Mouse (Mus musculus): ENCODE results near the gene Ugt1a9.
"Not testable (repeated sequence)": the region's sequence is repeated elsewhere in the genome, so short reads cannot be mapped to it uniquely, and the experiment has no call there.

Ugt1a9 gene

DNA sequence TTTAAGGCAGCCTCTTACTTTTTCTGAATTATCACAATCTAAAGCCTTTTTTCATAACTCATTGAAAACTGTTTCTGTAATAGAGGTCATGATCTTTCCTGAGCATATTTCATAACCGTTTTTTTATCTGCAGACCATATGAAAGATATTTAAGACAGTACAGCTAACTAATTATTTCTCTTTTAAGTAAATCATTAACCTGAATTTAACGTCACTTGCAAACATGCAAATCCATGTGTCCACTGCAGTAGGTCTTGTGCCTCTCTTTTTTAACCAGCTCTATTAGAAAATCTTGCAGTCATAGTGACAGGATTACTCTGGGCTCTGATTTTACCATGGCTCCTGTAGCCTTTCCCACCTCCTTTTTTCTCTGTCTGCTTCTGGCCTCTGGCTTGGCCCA is at the start of gene Ugt1a9:
TSS of gene Ugt1a9 (plus strand) at position 306 of the 400 bp plus-strand sequence.
- DNase-seq (ENCODE audit: low spot score) = no peak

GRCm38 (mm10) chr1:88025244-88025643 is 45.4 kb upstream of the Ugt1a9 start:
- DNase-seq (ENCODE audit: low spot score) = not testable (repeated sequence)

- DNase-seq (ENCODE audit: low spot score) = not testable (repeated sequence)
Observed at GRCm38 (mm10) chr1:88043044-88043443, 27.6 kb upstream of the Ugt1a9 start.

GRCm38 (mm10) chr1:88044832-88045437 is 25.7 kb upstream of the Ugt1a9 start:
- not testable (repeated sequence) for DNase-seq (ENCODE audit: low spot score)

GRCm38 (mm10) chr1:88047408-88047807 is 23.2 kb upstream of the Ugt1a9 start:
- not testable (repeated sequence) for DNase-seq (ENCODE audit: low spot score)

DNA sequence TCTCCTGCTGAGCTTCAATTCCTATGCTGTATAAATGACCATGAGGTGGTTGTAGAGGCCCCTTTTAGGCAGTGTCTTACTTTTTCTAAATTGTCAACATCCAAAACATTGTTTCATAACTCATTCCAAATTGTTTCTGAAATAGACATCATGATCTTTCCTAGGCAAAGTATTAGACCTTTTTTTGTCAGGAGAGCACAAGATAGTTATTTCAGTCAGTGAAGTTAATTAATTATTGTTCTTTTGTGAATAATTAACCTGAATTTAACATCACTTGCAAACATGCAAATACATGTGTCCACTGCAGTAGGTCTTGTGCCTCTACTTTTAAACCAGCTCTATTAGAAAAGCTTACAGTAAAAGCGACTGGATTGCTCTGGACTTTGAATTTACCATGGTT is 15.5 kb upstream of the Ugt1a9 start, which contains the start of gene Ugt1a10:
TSS of gene Ugt1a10 (plus strand) at position 301 of the 400 bp plus-strand sequence.
- DNase-seq (ENCODE audit: low spot score) = no peak

GRCm38 (mm10) chr1:88066472-88067102 is 4.0 kb upstream of the Ugt1a9 start:
- DNase-seq (ENCODE audit: low spot score) = not testable (repeated sequence)

GRCm38 (mm10) chr1:88070902-88071301 is 302 bp downstream of the Ugt1a9 start:
- no peak for DNase-seq (ENCODE audit: low spot score)

GRCm38 (mm10) chr1:88074471-88074870 is 3.9 kb downstream of the Ugt1a9 start:
- DNase-seq (ENCODE audit: low spot score) = no peak

DNA sequence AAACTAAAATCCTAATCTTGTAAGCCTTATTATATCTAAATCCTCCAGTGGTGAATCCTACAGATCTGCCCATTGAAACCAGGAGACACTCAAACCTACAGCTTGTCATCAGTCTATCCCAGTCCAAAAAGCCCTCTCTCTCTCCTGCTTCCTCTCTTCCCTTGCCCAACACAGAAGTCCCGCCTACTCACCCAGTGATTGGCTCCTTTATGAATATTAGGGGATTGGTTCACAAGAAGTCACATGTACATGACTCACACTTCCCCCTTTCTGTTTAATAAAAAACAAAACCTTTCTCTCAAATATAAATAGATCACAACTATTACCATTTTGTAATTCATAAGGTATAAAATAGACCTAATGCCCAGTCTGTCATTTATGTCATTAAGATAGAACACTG is 6.5 kb downstream of the Ugt1a9 start:
- no peak for DNase-seq (ENCODE audit: low spot score)

DNA sequence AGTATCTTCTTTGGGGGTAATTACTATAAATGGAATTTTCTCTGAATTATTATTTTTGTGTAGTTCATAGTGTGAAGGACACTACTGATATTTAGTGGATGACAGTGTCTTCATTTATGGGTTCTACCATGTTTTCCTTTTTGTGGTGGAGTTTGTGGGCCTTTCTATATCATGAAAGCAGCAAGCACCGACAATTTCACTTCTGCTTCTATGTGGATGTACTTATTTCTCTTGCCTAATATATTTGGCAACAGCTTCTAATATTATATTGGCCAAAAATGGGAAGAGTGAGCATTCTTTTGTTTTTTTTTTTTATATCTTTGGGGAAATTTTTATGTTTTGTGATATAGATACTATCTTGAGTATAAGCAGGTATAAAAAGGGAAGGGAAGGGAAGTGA is 11.1 kb downstream of the Ugt1a9 start:
- no peak for DNase-seq (ENCODE audit: low spot score)

DNA sequence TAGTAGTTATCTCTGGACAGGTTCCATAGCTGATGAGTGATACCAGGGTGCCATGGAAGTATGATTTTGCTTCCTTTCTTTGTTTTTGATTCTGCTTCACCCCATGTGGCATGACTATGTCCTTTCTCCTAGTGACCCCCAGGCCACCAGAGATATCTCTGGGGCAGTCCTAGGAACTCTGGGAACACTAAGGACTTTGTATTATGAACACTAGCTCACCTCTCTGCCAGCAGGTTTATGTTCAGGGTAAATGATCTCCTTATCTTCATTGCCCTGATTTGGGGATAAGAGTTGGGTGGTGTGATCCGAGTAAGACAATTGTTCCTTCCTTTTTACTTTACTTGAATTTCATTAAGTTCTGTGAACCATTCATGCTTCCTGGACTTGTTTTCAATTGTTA is 15.5 kb downstream of the Ugt1a9 start:
- DNase-seq (ENCODE audit: low spot score) = no peak

DNA sequence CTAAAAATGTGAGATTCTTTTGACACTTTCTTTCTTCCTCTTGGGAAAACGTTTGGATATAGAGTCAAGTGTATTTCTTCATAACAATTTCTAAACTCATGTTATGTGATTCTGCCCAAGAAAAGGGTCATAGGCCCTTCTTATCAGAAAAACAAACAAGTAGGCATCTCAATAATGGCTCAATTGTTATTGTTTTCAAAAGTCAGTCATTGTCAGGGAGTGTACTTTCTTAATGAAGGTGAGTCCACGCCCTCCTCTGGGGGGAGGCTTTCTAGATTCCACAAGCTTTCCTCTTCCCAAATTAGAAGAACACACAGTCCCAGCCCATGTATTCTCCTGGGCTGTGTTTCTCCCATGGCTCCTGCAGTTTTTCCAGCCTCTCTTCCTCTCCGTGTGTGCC is 16.9 kb downstream of the Ugt1a9 start, which contains the start of gene Ugt1a8:
TSS of gene Ugt1a8 (plus strand) at position 301 of the 400 bp plus-strand sequence.
- DNase-seq (ENCODE audit: low spot score) = no peak

GRCm38 (mm10) chr1:88092341-88092740 is 21.7 kb downstream of the Ugt1a9 start:
- DNase-seq (ENCODE audit: low spot score) = no peak

DNA sequence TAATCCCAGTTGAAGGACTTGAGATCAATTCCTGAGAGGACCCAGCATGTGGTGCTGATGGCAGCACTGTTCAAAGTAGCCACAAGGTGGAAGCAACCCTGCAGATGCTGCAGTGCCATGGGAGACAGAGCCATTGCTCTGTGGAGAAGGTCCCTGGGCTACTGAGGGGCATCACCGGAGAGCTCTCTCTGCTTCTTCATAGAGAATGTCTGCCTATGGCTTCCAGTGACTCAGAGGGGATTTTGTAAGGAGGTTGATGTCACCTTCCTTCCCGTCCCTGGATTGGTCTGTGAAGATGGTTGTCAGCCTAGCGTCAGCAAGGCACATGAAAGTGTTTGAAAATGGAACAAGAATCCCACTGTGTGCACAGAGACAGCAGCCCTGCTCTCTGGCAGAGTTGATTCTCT is 23.7 kb downstream of the Ugt1a9 start:
- DNase-seq (ENCODE audit: low spot score) = not testable (repeated sequence)

DNA sequence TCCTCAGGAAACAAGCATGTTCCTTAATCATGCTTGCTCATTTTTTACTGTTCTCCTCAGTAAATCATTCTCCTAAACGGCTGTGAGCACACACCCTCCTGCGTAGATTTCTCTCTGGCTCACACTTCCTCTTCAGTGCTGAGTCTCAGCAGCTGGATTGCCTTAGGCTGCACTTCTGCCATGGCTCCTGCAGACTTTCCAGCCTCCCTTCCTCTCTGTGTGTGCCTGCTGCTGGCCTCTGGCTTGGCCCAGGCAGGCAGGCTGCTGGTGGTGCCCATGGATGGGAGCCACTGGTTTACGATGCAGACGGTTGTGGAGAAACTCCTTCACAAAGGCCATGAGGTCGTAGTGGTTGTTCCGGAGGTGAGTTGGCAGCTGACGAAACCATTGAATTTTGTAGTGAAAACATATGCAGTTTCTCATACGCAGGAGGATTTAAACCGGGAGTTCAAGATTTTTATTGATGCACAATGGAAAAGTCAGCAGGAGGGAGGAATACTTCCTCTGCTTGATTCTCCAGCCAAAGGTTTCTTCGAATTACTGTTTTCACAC is 24.4 kb downstream of the Ugt1a9 start, which contains the start of gene Ugt1a7c:
TSS of gene Ugt1a7c (plus strand) at position 122 of the 552 bp plus-strand sequence.
- no peak for DNase-seq (ENCODE audit: low spot score)

DNA sequence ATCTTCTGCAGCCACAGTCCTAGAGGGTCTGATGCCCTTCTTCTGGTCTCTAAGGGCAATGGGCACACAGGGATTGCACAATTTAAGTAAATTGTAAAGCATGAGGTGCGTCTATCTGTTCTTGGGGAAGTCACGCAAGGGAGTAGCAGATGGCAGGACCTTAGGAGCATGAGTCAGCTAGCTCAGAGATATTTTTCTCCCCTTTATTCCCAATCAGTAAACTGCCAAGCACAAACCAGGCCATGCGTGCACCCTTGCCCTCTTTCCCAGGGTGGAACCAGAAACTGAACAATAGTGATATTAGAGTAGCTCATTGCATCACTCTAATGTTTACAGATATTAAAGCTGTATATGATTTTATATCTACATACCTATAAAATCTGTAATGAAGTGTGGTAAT is 27.9 kb downstream of the Ugt1a9 start:
- not testable (repeated sequence) for DNase-seq (ENCODE audit: low spot score)

GRCm38 (mm10) chr1:88099691-88100090 is 29.1 kb downstream of the Ugt1a9 start:
- not testable (repeated sequence) for DNase-seq (ENCODE audit: low spot score)

- not testable (repeated sequence) for DNase-seq (ENCODE audit: low spot score)
Observed at GRCm38 (mm10) chr1:88103019-88103418, 32.4 kb downstream of the Ugt1a9 start, which contains the start of gene Ugt1a6b. TSS of gene Ugt1a6b (plus strand) at chr1:88103252.

DNA sequence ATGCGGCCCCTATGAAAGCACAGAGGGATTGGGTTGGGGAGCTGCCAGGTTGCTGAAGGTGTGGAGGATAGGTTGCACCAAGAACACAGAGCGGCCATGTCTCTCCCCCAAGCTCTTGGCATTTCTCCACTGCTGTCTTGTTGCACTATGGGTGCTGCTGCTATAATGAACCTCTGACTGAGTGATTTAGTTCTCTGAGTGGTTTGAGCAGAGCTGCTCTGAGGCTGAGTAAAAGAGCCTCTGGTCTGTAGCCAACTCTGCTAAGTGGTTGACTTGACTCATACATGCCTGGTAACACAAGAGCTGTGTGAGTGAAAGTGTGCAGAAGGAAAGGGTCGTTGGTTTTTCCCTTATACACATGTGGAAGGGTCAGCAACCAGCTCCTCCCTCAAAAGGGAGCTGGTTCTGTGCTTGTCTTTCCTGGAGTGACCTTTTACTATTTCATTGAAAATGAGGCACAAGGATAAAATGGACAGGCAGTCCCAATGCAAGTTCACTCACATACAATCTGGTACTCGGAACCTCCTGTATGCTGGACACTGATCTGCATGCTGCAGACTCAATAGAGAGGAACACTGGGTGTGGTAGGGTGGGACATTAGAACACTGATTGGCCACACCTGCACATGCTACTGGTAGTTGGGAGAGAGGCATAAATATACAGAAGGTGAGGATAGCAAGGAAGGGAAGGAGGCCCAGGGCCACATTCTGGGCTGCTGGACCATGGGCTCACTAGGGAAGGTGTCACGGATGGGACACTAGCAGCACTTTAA is 33.3 kb downstream of the Ugt1a9 start:
- not testable (repeated sequence) for DNase-seq (ENCODE audit: low spot score)

DNA sequence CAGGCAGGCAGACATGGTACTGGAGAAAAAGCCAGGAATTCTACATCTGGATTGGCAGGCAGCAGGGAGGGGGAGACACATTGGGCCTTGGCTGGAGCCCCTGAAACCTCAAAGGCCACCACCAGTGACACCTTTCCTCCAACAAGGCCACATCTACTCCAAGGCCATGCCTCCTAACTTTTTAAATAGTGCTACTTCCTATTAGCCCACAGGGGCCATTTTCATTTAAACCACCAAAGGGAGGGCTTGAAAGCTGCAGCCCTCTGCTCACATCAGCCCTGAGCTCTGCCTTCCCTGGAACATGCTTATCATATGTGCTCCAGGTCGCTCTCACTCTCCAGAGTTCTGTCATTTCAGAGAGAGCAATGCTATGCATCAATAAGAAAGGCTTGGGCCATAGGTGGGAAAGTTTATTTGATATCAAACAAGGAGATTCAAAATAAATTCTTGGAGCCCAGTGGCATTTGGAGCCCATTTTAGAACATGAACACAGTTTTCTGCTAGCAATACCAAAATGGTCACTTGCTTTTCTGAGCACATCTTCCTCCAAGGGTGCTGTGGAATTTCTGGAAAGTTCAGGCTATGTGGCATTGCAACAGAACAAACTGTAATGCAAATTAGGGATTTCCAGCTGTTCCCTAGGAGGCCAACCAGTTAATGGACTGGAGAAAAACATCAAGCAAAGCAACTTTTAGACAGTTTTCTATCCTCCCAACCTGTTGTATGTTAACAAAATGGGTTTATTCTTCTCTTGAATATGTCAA is 34.2 kb downstream of the Ugt1a9 start:
- no peak for DNase-seq (ENCODE audit: low spot score)

GRCm38 (mm10) chr1:88105656-88106055 is 35.1 kb downstream of the Ugt1a9 start:
- DNase-seq (ENCODE audit: low spot score) = no peak

Data from ovary, postnatal 14 days (tissue).